Mouse (Mus musculus) CD4-positive, CD25-positive, alpha-beta regulatory T cell, adult 4 months (primary cell): ENCODE data around the gene Exph5. TPM values are rescaled to one million over a fixed set of nuclear protein-coding genes. Genes with fewer than 3 reads are reported as not detected.

ENCODE experiments used
- ATAC-seq: one replicate; pipeline ENCODE4 v1.8.0; 2017
- polyA plus RNA-seq, 2 experiments: library from polyadenylated mRNA; unstranded; fragments of 100-300 nt; shearing (Covaris generic); gene quantifications; one replicate each; pipeline ENCODE4 v1.2.1; 2017

Gene Exph5
- polyA plus RNA-seq, 2 experiments from 2014 or later: 1.5 TPM

GRCm38 (mm10) chr9:53321683-53322082, 20.2 kb downstream of the Exph5 start:
- no peak for ATAC-seq

- no peak for ATAC-seq
These were observed 22.2 kb downstream of the Exph5 start for GRCm38 (mm10) chr9:53323419-53324251.

- no peak for ATAC-seq
These were observed 24.1 kb downstream of the Exph5 start for GRCm38 (mm10) chr9:53325363-53326090.

- ATAC-seq: no peak
These were observed 26.7 kb downstream of the Exph5 start for GRCm38 (mm10) chr9:53328203-53328602.

- no peak for ATAC-seq
These were observed 28.1 kb downstream of the Exph5 start for GRCm38 (mm10) chr9:53329301-53330206.

- no peak for ATAC-seq
These were observed 28.8 kb downstream of the Exph5 start for GRCm38 (mm10) chr9:53330247-53330646.

GRCm38 (mm10) chr9:53333436-53333835, 32.0 kb downstream of the Exph5 start:
- ATAC-seq: no peak

GRCm38 (mm10) chr9:53335131-53335530, 33.7 kb downstream of the Exph5 start:
- ATAC-seq: no peak

- ATAC-seq: no peak
These were observed 38.1 kb downstream of the Exph5 start for GRCm38 (mm10) chr9:53339603-53340002.

- no peak for ATAC-seq
These were observed 39.0 kb downstream of the Exph5 start for GRCm38 (mm10) chr9:53340328-53340916.

GRCm38 (mm10) chr9:53340969-53341368, 39.5 kb downstream of the Exph5 start:
- ATAC-seq: no peak

- no peak for ATAC-seq
These were observed 40.5 kb downstream of the Exph5 start for GRCm38 (mm10) chr9:53341981-53342380.

- ATAC-seq: no peak
These were observed 43.4 kb downstream of the Exph5 start for GRCm38 (mm10) chr9:53344646-53345432.

GRCm38 (mm10) chr9:53345728-53346127, 44.3 kb downstream of the Exph5 start:
- ATAC-seq: no peak

GRCm38 (mm10) chr9:53346402-53346801, 44.9 kb downstream of the Exph5 start:
- ATAC-seq: no peak

- no peak for ATAC-seq
These were observed 47.7 kb downstream of the Exph5 start for GRCm38 (mm10) chr9:53349211-53349610.

- ATAC-seq: no peak
These were observed 48.9 kb downstream of the Exph5 start for GRCm38 (mm10) chr9:53350331-53350730.

GRCm38 (mm10) chr9:53351899-53352298, 50.4 kb downstream of the Exph5 start:
- ATAC-seq: no peak

- no peak for ATAC-seq
These were observed 51.7 kb downstream of the Exph5 start for GRCm38 (mm10) chr9:53353161-53353560.

GRCm38 (mm10) chr9:53356219-53357155, 55.0 kb downstream of the Exph5 start:
- peak; percentile 39 for ATAC-seq
